Mouse (Mus musculus) embryonic facial prominence, embryonic 13.5 days (tissue): Measurements from ENCODE around the gene Ralgps1. TPM values are rescaled to one million over a fixed set of nuclear protein-coding genes. Genes with fewer than 3 reads are reported as not detected.
"Not testable (repeated sequence)": the region's sequence is repeated elsewhere in the genome, so short reads cannot be mapped to it uniquely, and the experiment has no call there.

Experiments
- ATAC-seq: fragments of 200-750 bp; cut with Nextera tagmentation; 2 replicates; pipeline ENCODE4 v1.8.0; 2017; ENCODE audit warnings: low read depth; ENCODE audit not compliant: insufficient number of reproducible peaks, insufficient read depth, low FRiP score, low TSS enrichment
- H3K27ac ChIP-seq: fragments of 300-500 bp; sonication (generic); 2 replicates; pipeline ENCODE4 v1.5.1; 2015; ENCODE audit warnings: moderate library complexity, mild to moderate bottlenecking, inconsistent platforms
- H3K27me3 ChIP-seq: fragments of 300-500 bp; sonication (generic); 2 replicates; pipeline ENCODE4 v1.6.1; 2015; ENCODE audit warnings: mild to moderate bottlenecking, inconsistent platforms
- H3K36me3 ChIP-seq: fragments of 300-500 bp; sonication (generic); 2 replicates; pipeline ENCODE4 v1.6.1; 2015; ENCODE audit warnings: mild to moderate bottlenecking, inconsistent platforms
- H3K4me1 ChIP-seq: fragments of 300-500 bp; sonication (generic); 2 replicates; pipeline ENCODE4 v1.6.1; 2015; ENCODE audit warnings: inconsistent platforms
- H3K4me2 ChIP-seq: fragments of 300-500 bp; sonication (generic); 2 replicates; pipeline ENCODE4 v1.6.1; 2015; ENCODE audit warnings: moderate library complexity, mild to moderate bottlenecking, inconsistent platforms
- H3K4me3 ChIP-seq: fragments of 300-500 bp; sonication (generic); 2 replicates; pipeline ENCODE4 v1.5.1; 2015; ENCODE audit warnings: mild to moderate bottlenecking, inconsistent platforms
- H3K9ac ChIP-seq: fragments of 300-500 bp; sonication (generic); 2 replicates; pipeline ENCODE4 v1.6.1; 2015; ENCODE audit warnings: mild to moderate bottlenecking, inconsistent platforms
- H3K9me3 ChIP-seq: fragments of 300-500 bp; sonication (generic); 2 replicates; pipeline ENCODE4 v1.6.1; 2016; ENCODE audit warnings: inconsistent platforms
- WGBS: fragments of 180-500 bp; shearing (Covaris S2); methylation state at CpG from one replicate; pipeline ENCODE4 v1.1.7; 2015; ENCODE audit warnings: mixed read lengths; 5-methylcytosine and 5-hydroxymethylcytosine counted together
- polyA plus RNA-seq: library from polyadenylated mRNA; unstranded; fragments of >200 nt; fragmentation: Nextera tagmentation; extraction: Ambion mirVana; gene quantifications from 2 replicates; pipeline ENCODE4 v1.2.1, GENCODE M21; 2015

Gene Ralgps1
- polyA plus RNA-seq, 1 experiment from 2014 or later = 4.0 TPM

DNA sequence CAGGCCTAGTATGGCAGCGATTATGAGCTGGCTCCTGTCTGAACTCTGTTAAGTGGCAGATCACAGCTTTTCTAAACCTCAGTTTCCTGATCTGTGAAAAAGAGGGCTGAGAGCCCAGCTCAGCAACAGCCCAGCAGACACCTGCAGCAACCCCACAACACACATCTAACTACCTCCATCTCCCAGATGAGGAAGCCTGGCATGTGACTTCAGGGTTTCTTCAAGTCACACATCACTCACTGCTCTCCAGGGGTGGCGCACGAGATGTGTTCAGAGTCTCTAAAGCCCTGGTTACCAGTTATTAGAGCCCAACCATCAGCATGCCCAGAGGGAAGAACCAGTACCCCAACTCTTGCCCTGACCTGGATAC is 153.9 kb downstream of the Ralgps1 start:
- 46% methylated on average over 3 of the region's 3 CpGs for WGBS
- no peaks in the 10 kb centered on the region for H3K27me3 ChIP-seq
- no peaks in the 10 kb centered on the region for H3K9me3 ChIP-seq
- H3K4me2 ChIP-seq = peak overlapping the region; percentile 93
- ATAC-seq = no peak
- peaks cover 61% of the 10 kb centered on the region for H3K4me1 ChIP-seq
- H3K36me3 ChIP-seq = peaks cover 12% of the 10 kb centered on the region; the same call in 1 of the 2 replicates
- H3K4me3 ChIP-seq = peak overlapping the region; percentile 72
- H3K27ac ChIP-seq = no peak overlapping the region
- peak overlapping the region; percentile 87 for H3K9ac ChIP-seq

DNA sequence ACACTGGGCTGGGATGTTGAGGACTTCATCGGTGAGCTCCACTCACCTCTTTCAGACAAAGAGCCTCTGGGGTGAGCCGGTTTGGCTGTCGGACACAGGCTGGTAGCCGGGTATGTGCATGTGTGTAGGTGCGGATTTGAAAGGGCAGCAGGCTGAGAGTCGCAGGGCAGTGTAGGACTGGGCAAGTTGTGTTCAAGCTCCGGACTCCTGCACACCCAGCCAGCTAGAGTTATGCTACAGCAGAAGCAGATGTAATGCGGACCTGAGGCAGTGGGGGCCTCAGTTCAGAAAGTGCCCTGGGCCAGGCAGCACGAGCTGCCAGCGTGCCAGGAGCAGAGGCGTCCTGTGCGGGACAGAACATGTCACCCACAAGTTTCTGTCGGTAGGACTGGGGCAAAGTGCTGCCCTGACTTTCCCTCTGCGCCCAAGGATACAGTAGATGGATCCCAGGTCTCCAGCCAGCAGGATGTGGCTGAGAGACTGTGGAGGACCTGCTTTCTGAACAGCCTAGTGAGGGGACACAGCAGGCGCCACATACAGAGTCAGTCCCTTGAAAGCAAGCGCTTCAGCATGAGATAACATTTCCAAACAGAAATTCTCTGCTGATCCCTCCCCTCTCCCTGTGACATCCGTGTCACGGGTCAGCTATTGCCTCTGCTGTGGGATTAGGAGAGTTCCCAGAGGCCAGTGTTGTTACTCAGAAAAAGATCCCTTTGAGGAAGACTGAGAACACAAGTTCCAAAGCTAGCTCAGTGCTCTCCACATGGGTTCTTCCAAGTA is 154.5 kb downstream of the Ralgps1 start:
- 7% methylated on average over 18 of the region's 18 CpGs for WGBS
- Histone ChIP-seq H3K4me1 (peaks cover 61% of the 10 kb centered on the region), H3K4me3 (peak overlapping the region; percentile 72)

DNA sequence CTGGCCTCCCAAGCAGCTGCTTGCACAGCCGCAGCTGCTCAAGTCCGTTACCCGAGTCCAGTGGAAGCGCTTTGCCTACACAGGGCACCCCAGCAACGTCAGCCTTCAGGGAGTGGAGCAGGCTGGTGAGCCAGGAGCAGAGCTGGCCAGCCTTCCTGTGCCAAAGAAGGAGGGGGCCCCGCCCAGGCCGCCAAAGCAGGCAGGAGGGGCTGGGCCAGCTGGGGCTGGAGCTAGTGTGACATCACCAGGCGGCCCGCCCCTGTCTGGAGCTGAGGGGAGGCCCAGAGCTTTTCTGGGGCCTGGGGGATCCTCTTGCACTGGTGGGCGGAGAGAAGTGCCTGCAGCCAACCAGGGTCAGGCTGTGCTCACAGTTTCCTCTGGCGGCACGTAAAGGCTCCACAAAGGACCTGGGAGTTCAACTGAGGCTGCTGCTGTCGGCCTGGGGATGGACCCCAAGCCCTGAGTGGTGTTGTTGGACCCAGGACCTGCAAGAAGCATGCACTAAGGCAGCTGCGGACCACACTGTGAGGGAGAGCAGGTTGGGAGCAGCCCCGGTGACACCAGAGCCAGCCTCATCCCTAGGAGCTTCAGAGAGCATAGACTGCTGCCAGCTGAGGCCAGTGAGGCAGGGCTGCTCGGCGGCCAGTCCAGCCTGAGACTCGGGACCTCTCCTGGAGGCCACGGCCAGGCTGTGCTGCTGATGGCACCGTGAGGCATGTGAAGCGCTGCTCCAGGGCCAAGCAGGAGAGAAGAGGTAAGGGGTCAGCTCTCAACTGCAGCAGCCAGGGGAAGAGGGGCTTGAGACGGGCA is 155.4 kb downstream of the Ralgps1 start, which contains the start of gene Angptl2:
Gene Angptl2, plus strand, starts transcription at position 370 of the 810 bp plus-strand sequence.
- Histone ChIP-seq H3K9ac (peak within 1 kb of the TSS; percentile 87), H3K4me3 (peak within 1 kb of the TSS; percentile 72), H3K27ac (peak within 1 kb of the TSS; percentile 94), H3K4me2 (peak within 1 kb of the TSS; percentile 93), H3K36me3 (no peaks in the 10 kb centered on the region; the same call in 1 of the 2 replicates), H3K4me1 (peaks cover 56% of the 10 kb centered on the region), H3K27me3 (no peaks in the 10 kb centered on the region), H3K9me3 (no peaks in the 10 kb centered on the region)
- 1% methylated on average over 22 of the region's 22 CpGs for WGBS
- peak; percentile 95 for ATAC-seq

More for the DNA sequence above, 154.5 kb downstream of the Ralgps1 start:
- Histone ChIP-seq H3K4me2 (peak overlapping the region; percentile 93), H3K27ac (peak overlapping the region; percentile 94), H3K9ac (peak overlapping the region; percentile 87), H3K9me3 (no peaks in the 10 kb centered on the region), H3K36me3 (peaks cover 6% of the 10 kb centered on the region; the same call in 1 of the 2 replicates), H3K27me3 (no peaks in the 10 kb centered on the region)
- no peak for ATAC-seq

DNA sequence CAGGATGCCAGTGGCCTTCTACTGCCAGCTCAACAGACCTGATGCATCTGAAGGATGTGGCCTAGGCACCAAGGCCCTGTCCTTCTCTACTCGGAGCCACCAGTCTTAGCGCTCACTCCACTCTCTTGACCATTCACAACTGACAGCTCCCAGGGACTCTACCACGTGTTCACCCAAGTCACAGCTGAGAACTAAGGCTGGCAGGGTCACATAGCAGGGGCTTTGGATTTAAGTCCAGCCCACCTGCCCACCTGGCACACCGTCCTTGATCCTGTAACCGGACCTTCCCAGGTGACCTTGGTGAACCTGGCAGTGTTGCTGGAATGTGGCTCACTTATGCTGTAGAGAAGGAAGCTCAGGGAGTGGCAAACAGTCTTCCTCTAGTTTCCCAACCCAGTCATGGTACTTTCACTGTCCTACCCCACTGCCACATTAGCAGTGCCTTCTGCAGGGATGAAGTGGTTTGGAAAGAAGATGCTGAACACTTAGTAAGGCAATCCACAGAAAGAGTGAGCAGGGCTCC is 156.0 kb downstream of the Ralgps1 start:
- H3K9me3 ChIP-seq = no peaks in the 10 kb centered on the region
- H3K9ac ChIP-seq = peak overlapping the region; percentile 87; the same call in 1 of the 2 replicates
- H3K36me3 ChIP-seq = no peaks in the 10 kb centered on the region; the same call in 1 of the 2 replicates
- ATAC-seq = no peak
- peaks cover 55% of the 10 kb centered on the region for H3K4me1 ChIP-seq
- H3K4me3 ChIP-seq = peak overlapping the region; percentile 72
- peak overlapping the region; percentile 93 for H3K4me2 ChIP-seq
- no peaks in the 10 kb centered on the region for H3K27me3 ChIP-seq
- 49% methylated on average over 5 of the region's 5 CpGs for WGBS
- H3K27ac ChIP-seq = peak overlapping the region; percentile 94

DNA sequence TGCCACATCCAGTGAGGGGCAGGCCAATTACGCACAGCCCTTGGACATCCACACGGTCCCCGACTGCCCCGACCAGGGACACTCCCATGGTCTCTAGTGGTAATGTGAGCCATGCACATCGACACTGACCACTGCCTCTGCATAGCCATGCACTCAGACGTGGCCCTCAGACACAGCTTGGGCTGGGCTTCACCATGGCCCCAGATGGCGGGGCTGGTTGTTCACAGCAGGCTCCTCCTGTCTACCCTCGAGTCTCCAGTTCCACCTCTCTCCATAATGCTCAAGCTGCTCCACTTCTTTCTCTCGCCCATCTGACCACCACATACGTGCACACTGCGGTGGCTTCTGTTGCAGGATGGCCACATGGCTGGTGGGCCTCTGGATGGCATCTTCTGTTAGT is 160.0 kb downstream of the Ralgps1 start:
- not testable (repeated sequence) for H3K9ac ChIP-seq, H3K36me3 ChIP-seq, H3K4me3 ChIP-seq, H3K27ac ChIP-seq, H3K9me3 ChIP-seq, ATAC-seq, H3K4me2 ChIP-seq, H3K27me3 ChIP-seq
- 76% methylated on average over 11 of the region's 11 CpGs for WGBS
- H3K4me1 ChIP-seq = peaks cover 20% of the 10 kb centered on the region

DNA sequence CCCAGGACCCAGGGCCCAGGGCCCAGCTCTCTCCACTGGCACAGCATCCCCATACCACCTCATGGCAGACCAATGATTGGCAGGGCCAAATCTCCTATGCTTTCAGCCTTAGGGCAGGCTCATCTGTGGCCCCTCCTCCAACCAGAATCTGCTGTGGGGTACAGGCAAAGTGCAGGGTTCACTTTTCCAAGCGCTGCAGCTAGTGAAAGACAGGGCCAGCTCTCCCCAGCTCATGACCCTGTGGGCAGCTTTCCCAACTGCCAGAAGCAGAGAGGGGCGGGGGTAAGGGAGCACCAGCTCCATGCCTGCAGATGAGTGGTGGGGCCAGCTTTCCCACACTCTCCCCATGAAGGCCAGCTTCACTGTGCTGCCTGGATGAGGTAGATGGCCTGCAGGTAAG is 160.4 kb downstream of the Ralgps1 start:
- no peak overlapping the region for H3K9ac ChIP-seq
- ATAC-seq = no peak
- no peak overlapping the region for H3K27ac ChIP-seq
- H3K36me3 ChIP-seq = no peaks in the 10 kb centered on the region
- no peak overlapping the region for H3K4me2 ChIP-seq
- peaks cover 23% of the 10 kb centered on the region for H3K4me1 ChIP-seq
- no peaks in the 10 kb centered on the region for H3K27me3 ChIP-seq
- H3K4me3 ChIP-seq = no peak overlapping the region
- 57% methylated on average over 2 of the region's 2 CpGs for WGBS
- no peaks in the 10 kb centered on the region for H3K9me3 ChIP-seq

DNA sequence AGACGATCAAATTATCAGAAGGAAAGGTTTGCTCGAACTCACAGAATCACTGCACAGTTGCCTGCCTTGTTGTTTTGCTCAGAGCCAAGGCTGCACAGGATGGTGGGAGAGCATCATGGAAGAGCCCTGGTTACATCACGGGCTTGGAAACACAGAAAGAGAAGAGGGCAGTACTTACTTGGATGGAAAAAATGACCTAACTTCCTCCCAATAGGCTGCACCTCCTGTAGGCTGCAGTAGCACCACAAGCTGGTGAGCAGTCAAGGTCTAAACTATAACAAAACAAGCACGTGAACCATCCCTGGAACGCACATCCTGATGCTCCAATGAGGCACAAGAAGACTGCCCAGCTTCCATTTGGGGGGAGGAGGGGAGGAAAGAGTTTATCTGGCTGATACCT is 163.2 kb downstream of the Ralgps1 start:
- Histone ChIP-seq H3K9ac (no peak overlapping the region), H3K27me3 (no peaks in the 10 kb centered on the region), H3K4me3 (no peak overlapping the region), H3K4me2 (no peak overlapping the region), H3K27ac (no peak overlapping the region), H3K4me1 (peaks cover 23% of the 10 kb centered on the region), H3K9me3 (no peaks in the 10 kb centered on the region), H3K36me3 (no peaks in the 10 kb centered on the region)
- 84% methylated on average over 5 of the region's 5 CpGs for WGBS
- no peak for ATAC-seq

DNA sequence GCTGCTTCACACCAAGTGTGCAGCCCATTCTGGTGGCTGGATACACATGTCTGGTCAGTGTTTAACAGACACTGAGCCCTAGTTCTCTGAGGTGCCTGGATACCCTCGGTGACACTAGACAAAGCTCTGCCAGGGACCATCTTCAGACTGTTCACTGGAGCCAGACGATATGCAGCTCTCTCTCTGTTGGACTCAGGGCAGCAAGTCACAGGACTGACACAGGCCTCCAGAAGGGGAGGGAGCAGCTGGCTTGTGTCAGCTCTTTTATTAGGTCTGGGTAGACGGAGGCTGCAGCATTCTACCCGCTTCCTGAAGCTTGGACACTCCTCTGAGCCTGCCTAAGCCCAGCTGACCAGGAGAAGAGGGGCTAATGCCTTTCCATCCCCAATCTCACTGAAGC is 164.2 kb downstream of the Ralgps1 start:
- no peaks in the 10 kb centered on the region for H3K27me3 ChIP-seq
- no peak overlapping the region for H3K4me3 ChIP-seq
- ATAC-seq = no peak
- WGBS = 44% methylated on average over 4 of the region's 4 CpGs
- H3K27ac ChIP-seq = no peak overlapping the region
- no peaks in the 10 kb centered on the region for H3K36me3 ChIP-seq
- H3K4me2 ChIP-seq = no peak overlapping the region
- no peaks in the 10 kb centered on the region for H3K9me3 ChIP-seq
- no peak overlapping the region for H3K9ac ChIP-seq
- peaks cover 25% of the 10 kb centered on the region for H3K4me1 ChIP-seq

DNA sequence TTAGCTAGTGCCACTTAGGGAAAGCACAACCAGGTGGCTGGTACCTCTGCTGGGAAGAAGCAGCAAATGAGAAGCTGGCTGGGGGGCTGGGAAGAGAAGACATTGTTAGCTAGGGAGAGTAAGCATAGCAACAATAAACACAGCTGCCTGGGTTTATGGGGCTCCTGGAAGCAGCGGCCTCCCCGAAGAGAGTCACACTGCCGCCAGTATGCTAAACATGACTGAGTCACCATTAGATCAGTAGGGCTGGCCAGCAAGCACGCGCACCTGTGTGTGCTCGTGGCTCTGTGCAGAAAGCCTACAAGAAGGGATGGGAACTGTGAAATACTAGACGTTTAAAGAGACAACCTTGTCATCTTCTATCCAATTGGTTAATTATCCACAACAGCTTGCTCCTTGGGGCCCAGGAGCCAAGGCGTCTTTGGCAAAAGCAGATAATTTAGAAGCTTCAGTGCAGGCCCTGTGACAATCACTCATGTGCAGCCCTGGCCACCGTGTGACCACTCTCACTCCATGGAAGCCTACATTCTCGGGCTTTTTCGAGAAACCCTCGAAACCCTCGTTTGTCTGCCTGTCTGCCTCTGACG is 165.3 kb downstream of the Ralgps1 start:
- Histone ChIP-seq H3K4me2 (no peak overlapping the region), H3K36me3 (no peaks in the 10 kb centered on the region), H3K9me3 (no peaks in the 10 kb centered on the region), H3K4me3 (no peak overlapping the region), H3K27ac (no peak overlapping the region), H3K9ac (no peak overlapping the region), H3K27me3 (no peaks in the 10 kb centered on the region), H3K4me1 (peaks cover 24% of the 10 kb centered on the region)
- WGBS = 54% methylated on average over 14 of the region's 14 CpGs
- ATAC-seq = no peak

DNA sequence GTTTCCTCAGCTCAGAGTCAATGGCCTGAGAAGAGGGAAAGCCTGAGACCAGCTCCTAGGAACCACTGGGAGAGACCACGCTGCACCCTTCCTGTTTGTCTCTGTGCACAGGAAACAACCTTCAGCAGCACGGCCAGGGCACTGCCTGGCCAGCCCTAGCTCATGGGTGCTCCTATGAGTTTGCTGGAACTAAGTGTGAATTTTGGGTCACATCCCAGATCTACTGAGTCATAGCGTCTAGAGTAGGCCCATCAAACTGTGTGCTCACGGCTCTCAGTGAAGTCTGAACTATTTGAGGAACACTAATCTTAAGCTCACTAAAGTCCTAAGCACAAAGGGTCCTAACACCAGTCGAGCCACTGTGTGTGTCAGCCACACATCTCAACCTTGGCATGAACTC is 166.3 kb downstream of the Ralgps1 start:
- Histone ChIP-seq H3K9ac (no peak overlapping the region), H3K27ac (no peak overlapping the region), H3K4me1 (peaks cover 17% of the 10 kb centered on the region), H3K9me3 (no peaks in the 10 kb centered on the region), H3K36me3 (no peaks in the 10 kb centered on the region), H3K27me3 (no peaks in the 10 kb centered on the region), H3K4me2 (no peak overlapping the region), H3K4me3 (no peak overlapping the region)
- ATAC-seq = no peak
- 84% methylated on average over 5 of the region's 5 CpGs for WGBS

DNA sequence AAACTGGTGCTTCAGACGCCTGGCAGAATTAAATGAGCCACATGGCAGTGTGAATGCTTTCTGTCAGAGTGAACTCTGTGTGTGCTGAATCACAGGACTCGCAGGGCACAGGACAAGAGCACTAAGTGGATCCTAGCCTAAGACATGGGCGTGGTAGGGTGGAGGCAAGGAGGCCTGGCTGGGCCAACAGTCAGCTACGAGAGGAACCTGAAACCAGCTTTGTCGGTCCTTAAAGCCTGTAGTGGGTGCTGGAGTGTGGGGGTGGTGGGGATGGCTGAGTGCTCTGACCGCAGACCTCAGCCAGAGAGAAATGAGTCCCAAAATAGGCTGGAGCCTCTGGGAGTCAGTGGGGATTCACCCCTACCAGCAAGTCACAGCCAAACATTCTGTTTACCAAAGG is 168.0 kb downstream of the Ralgps1 start:
- no peaks in the 10 kb centered on the region for H3K36me3 ChIP-seq
- H3K4me2 ChIP-seq = no peak overlapping the region
- H3K9ac ChIP-seq = no peak overlapping the region
- H3K27ac ChIP-seq = no peak overlapping the region
- H3K27me3 ChIP-seq = no peaks in the 10 kb centered on the region
- peaks cover 17% of the 10 kb centered on the region for H3K4me1 ChIP-seq
- no peak overlapping the region for H3K4me3 ChIP-seq
- no peak for ATAC-seq
- WGBS = 48% methylated on average over 6 of the region's 6 CpGs
- no peaks in the 10 kb centered on the region for H3K9me3 ChIP-seq
